Mouse (Mus musculus) G1E (cell line): ENCODE results near the gene Aldh1a3.

ENCODE experiments used
- CTCF ChIP-seq: IDR thresholded peaks from 2 replicates; pipeline ENCODE4 v1.5.1; 2012; ENCODE audit warnings: low read depth, low read length, inconsistent platforms, mixed read lengths
- GATA1 ChIP-seq: IDR thresholded peaks from 2 replicates; pipeline ENCODE4 v1.6.1; 2012; ENCODE audit warnings: borderline replicate concordance, low read length, inconsistent platforms, mixed read lengths
- GATA2 ChIP-seq: IDR thresholded peaks from 2 replicates; pipeline ENCODE4 v1.6.1; 2012; ENCODE audit warnings: low read depth, low read length, inconsistent platforms, borderline replicate concordance

GRCm38 (mm10) chr7:66342323-66342722, 85.0 kb downstream of the Aldh1a3 start:
- TF ChIP-seq GATA2 (no peak), CTCF (peak; percentile 64), GATA1 (no peak)
